Mouse (Mus musculus) hindbrain, postnatal 0 days (tissue): ENCODE measurements around the gene Cfd. TPM values are rescaled to one million over a fixed set of nuclear protein-coding genes. Genes with fewer than 3 reads are reported as not detected.

Experiments used
- ATAC-seq: fragments of 200-750 bp; cut with Nextera tagmentation; 2 replicates; pipeline ENCODE4 v1.8.0; 2017; ENCODE audit warnings: mild to moderate bottlenecking, moderate TSS enrichment, moderate library complexity
- DNase-seq: peaks from one replicate; pipeline ENCODE4 v3.0.0-alpha.2; 2015; ENCODE audit warnings: low spot score
- H3K27ac ChIP-seq: fragments of 300-500 bp; sonication (generic); 2 replicates; pipeline ENCODE4 v1.5.1; 2014; ENCODE audit warnings: mild to moderate bottlenecking
- H3K27me3 ChIP-seq: fragments of 300-500 bp; sonication (generic); 2 replicates; pipeline ENCODE4 v1.6.1; 2014; ENCODE audit warnings: low read length, mixed read lengths; ENCODE audit not compliant: insufficient read depth
- H3K36me3 ChIP-seq: fragments of 300-500 bp; sonication (generic); 2 replicates; pipeline ENCODE4 v1.6.1; 2014; ENCODE audit warnings: low read length, mixed read lengths; ENCODE audit not compliant: insufficient read depth
- H3K4me1 ChIP-seq: fragments of 300-500 bp; sonication (generic); 2 replicates; pipeline ENCODE4 v1.6.1; 2014; ENCODE audit warnings: antibody characterized with exemption, low read length, mixed read lengths; ENCODE audit not compliant: insufficient read depth
- H3K4me2 ChIP-seq: fragments of 300-500 bp; sonication (generic); 2 replicates; pipeline ENCODE4 v1.6.1; 2014; ENCODE audit warnings: low read depth, mild to moderate bottlenecking, low read length, moderate library complexity, mixed read lengths
- H3K4me3 ChIP-seq: fragments of 300-500 bp; sonication (generic); 2 replicates; pipeline ENCODE4 v1.5.1; 2014; ENCODE audit warnings: low read length
- H3K9ac ChIP-seq: fragments of 300-500 bp; sonication (generic); replicated peaks from 2 replicates; pipeline ENCODE4 v1.6.1; 2014; ENCODE audit warnings: mild to moderate bottlenecking, low read length, moderate library complexity, mixed read lengths
- H3K9me3 ChIP-seq: fragments of 300-500 bp; sonication (generic); 2 replicates; pipeline ENCODE4 v1.6.1; 2016; ENCODE audit warnings: low read length, mixed read lengths
- CTCF ChIP-seq: IDR thresholded peaks from 2 replicates; pipeline ENCODE4 v1.5.1; 2016; ENCODE audit warnings: antibody characterized with exemption, control low read depth, low read depth
- WGBS: fragments of 180-500 bp; shearing (Covaris S2); extraction: QIAGEN DNeasy Blood & Tissue Kit; methylation state at CpG from one replicate; pipeline ENCODE4 v1.1.7; 2014; 5-methylcytosine and 5-hydroxymethylcytosine counted together
- polyA plus RNA-seq: library from polyadenylated mRNA; unstranded; fragments of >200 nt; fragmentation: Nextera tagmentation; extraction: Ambion mirVana; gene quantifications from 2 replicates; pipeline ENCODE4 v1.2.1, GENCODE M21; 2015
- total RNA-seq: library from RNA; depleted of rRNA; stranded (reverse); fragments of >200 nt; gene quantifications from 2 replicates; pipeline ENCODE4 v1.2.3, GENCODE M21; 2014

The Cfd gene
- total and polyA plus RNA-seq, 2 experiments from 2014 or later = not detected

- Histone ChIP-seq H3K27me3 (no peaks in the 10 kb centered on the region), H3K4me3 (no peak overlapping the region), H3K27ac (no peak overlapping the region), H3K9ac (no peak overlapping the region), H3K9me3 (no peaks in the 10 kb centered on the region), H3K4me2 (no peak overlapping the region), H3K4me1 (no peaks in the 10 kb centered on the region), H3K36me3 (peaks cover 21% of the 10 kb centered on the region; the same call in 1 of the 2 replicates)
- ATAC-seq = no peak
- 93% methylated on average over 9 of the region's 9 CpGs for WGBS
- DNase-seq = no peak
- TF ChIP-seq CTCF = no peak
These were observed 16.1 kb downstream of the Cfd start for GRCm38 (mm10) chr10:79906712-79907111.

- H3K27me3 ChIP-seq = no peaks in the 10 kb centered on the region
- H3K27ac ChIP-seq = no peak overlapping the region
- peaks cover 21% of the 10 kb centered on the region; the same call in 1 of the 2 replicates for H3K36me3 ChIP-seq
These were observed 16.8 kb downstream of the Cfd start for GRCm38 (mm10) chr10:79907415-79907814.

GRCm38 (mm10) chr10:79908167-79909091 lies 17.8 kb downstream of the Cfd start, which contains the start of gene Med16:
TSS of gene Med16 (minus strand) at chr10:79908923.
- H3K4me1 ChIP-seq = no peaks in the 10 kb centered on the region
- no peaks in the 10 kb centered on the region for H3K9me3 ChIP-seq
- H3K4me3 ChIP-seq = peak within 1 kb of the TSS; percentile 70
- no peak for TF ChIP-seq CTCF
- peaks cover 11% of the 10 kb centered on the region; the same call in 1 of the 2 replicates for H3K36me3 ChIP-seq
- no peaks in the 10 kb centered on the region for H3K27me3 ChIP-seq
- peak within 1 kb of the TSS; percentile 53 for H3K4me2 ChIP-seq
- DNase-seq = peak; percentile 96
- peak within 1 kb of the TSS; percentile 97 for H3K9ac ChIP-seq
- H3K27ac ChIP-seq = peak within 1 kb of the TSS; percentile 100
- peak; percentile 97 for ATAC-seq
- WGBS = 1% methylated on average over 52 of the region's 52 CpGs

More at GRCm38 (mm10) chr10:79907415-79907814, 16.8 kb downstream of the Cfd start:
- TF ChIP-seq CTCF = no peak
- DNase-seq (no peak), ATAC-seq (no peak)
- Histone ChIP-seq H3K4me1 (no peaks in the 10 kb centered on the region), H3K4me2 (no peak overlapping the region), H3K9me3 (no peaks in the 10 kb centered on the region), H3K9ac (no peak overlapping the region), H3K4me3 (no peak overlapping the region)
- WGBS = 88% methylated on average over 10 of the region's 10 CpGs

GRCm38 (mm10) chr10:79909092-79909922 lies 18.7 kb downstream of the Cfd start:
- peak overlapping the region; percentile 53 for H3K4me2 ChIP-seq
- no peak for TF ChIP-seq CTCF
- DNase-seq (no peak), ATAC-seq (peak; percentile 30; the same call in 1 of the 2 replicates)
- no peaks in the 10 kb centered on the region for H3K4me1 ChIP-seq
- no peaks in the 10 kb centered on the region for H3K9me3 ChIP-seq
- no peaks in the 10 kb centered on the region for H3K27me3 ChIP-seq
- peaks cover 11% of the 10 kb centered on the region; the same call in 1 of the 2 replicates for H3K36me3 ChIP-seq
- peak overlapping the region; percentile 100 for H3K27ac ChIP-seq
- 22% methylated on average over 14 of the region's 14 CpGs for WGBS
- H3K4me3 ChIP-seq = peak overlapping the region; percentile 70
- peak overlapping the region; percentile 97 for H3K9ac ChIP-seq

GRCm38 (mm10) chr10:79910556-79910955 lies 19.9 kb downstream of the Cfd start, which contains the start of gene Gm26602:
TSS of gene Gm26602 (plus strand) at chr10:79910856.
- peak within 1 kb of the TSS; percentile 53; the same call in 1 of the 2 replicates for H3K4me2 ChIP-seq

GRCm38 (mm10) chr10:79912412-79912811 lies 21.8 kb downstream of the Cfd start:
- Histone ChIP-seq H3K9me3 (no peaks in the 10 kb centered on the region), H3K4me3 (no peak overlapping the region), H3K27ac (no peak overlapping the region), H3K9ac (no peak overlapping the region), H3K36me3 (0 out of 2 replicates have a peak, but pooled peaks cover 7% of the 10 kb centered on the region), H3K4me1 (peaks cover 14% of the 10 kb centered on the region), H3K4me2 (no peak overlapping the region), H3K27me3 (no peaks in the 10 kb centered on the region)
- no peak for ATAC-seq
- 69% methylated on average over 20 of the region's 20 CpGs for WGBS
- TF ChIP-seq CTCF = no peak
- no peak for DNase-seq

More at GRCm38 (mm10) chr10:79910556-79910955, 19.9 kb downstream of the Cfd start, which contains the start of gene Gm26602:
- 0 out of 2 replicates have a peak, but pooled peaks cover 7% of the 10 kb centered on the region for H3K36me3 ChIP-seq
- H3K9ac ChIP-seq = peak within 1 kb of the TSS; percentile 97; the same call in 1 of the 2 replicates
- ATAC-seq = no peak
- DNase-seq = no peak
- peaks cover 9% of the 10 kb centered on the region for H3K4me1 ChIP-seq
- H3K27ac ChIP-seq = peak within 1 kb of the TSS; percentile 100
- no peak within 1 kb of the TSS for H3K4me3 ChIP-seq
- H3K9me3 ChIP-seq = no peaks in the 10 kb centered on the region
- no peaks in the 10 kb centered on the region for H3K27me3 ChIP-seq
- 97% methylated on average over 4 of the region's 4 CpGs for WGBS
- TF ChIP-seq CTCF = no peak
